Mouse (Mus musculus) gastrocnemius, adult 18-20 months (tissue): ENCODE results near the gene Med13. TPM values are rescaled to one million over a fixed set of nuclear protein-coding genes. Genes with fewer than 3 reads are reported as not detected.
A peak's percentile ranks its signal among the peaks of the same experiment; 100 is the strongest.
"Not testable (repeated sequence)": the region's sequence is repeated elsewhere in the genome, so short reads cannot be mapped to it uniquely, and the experiment has no call there.

Experiments
- DNase-seq: peaks from one replicate; pipeline ENCODE4 v3.0.0; 2021; ENCODE audit warnings: low spot score
- total RNA-seq, 2 experiments: library from RNA; stranded (reverse); gene quantifications; 2 replicates each; pipeline ENCODE4 v1.2.3; 2021

The Med13 gene
- total RNA-seq, 2 experiments from 2014 or later, result 34.1 to 36.1 TPM

- no peak for DNase-seq
These were observed 47.1 kb downstream of the Med13 start for GRCm38 (mm10) chr11:86310280-86310679.

- not testable (repeated sequence) for DNase-seq
These were observed 65.2 kb downstream of the Med13 start for GRCm38 (mm10) chr11:86292201-86292600.

GRCm38 (mm10) chr11:86291714-86292113, 65.7 kb downstream of the Med13 start:
- DNase-seq, result no peak

- no peak for DNase-seq
These were observed 71.7 kb downstream of the Med13 start for GRCm38 (mm10) chr11:86285729-86286128.

GRCm38 (mm10) chr11:86278442-86279102, 78.8 kb downstream of the Med13 start:
- no peak for DNase-seq

GRCm38 (mm10) chr11:86257460-86258076, 99.8 kb downstream of the Med13 start, which contains the start of gene Ints2:
Gene Ints2, minus strand, starts transcription at chr11:86257575.
- peak; percentile 93 for DNase-seq

GRCm38 (mm10) chr11:86257054-86257453, 100.3 kb downstream of the Med13 start:
- no peak for DNase-seq

GRCm38 (mm10) chr11:86253342-86253741, 104.1 kb downstream of the Med13 start:
- DNase-seq, result no peak

- DNase-seq, result no peak
These were observed 125.0 kb downstream of the Med13 start for GRCm38 (mm10) chr11:86232446-86232845.

- DNase-seq, result no peak
These were observed 125.5 kb downstream of the Med13 start for GRCm38 (mm10) chr11:86231781-86232350.

- no peak for DNase-seq
These were observed 130.7 kb downstream of the Med13 start for GRCm38 (mm10) chr11:86226646-86227180.

GRCm38 (mm10) chr11:86225761-86226160, 131.6 kb downstream of the Med13 start:
- no peak for DNase-seq

Other genes with a start within 250 kb of the Med13 start
- under 1 TPM; 0.05 TPM for gene Brip1, start 156.4 kb downstream of the Med13 start, total RNA-seq
- gene Ints2, start 100.0 kb downstream of the Med13 start, total RNA-seq, result 1 to 10 TPM; 3.0 to 4.3 TPM
- gene Rnft1, start 127.1 kb upstream of the Med13 start, total RNA-seq, result 10 to 100 TPM; 40.0 to 45.0 TPM
- gene Rps6kb1, start 187.2 kb upstream of the Med13 start, total RNA-seq, result 10 to 100 TPM; 19.6 to 20.1 TPM
- 1 to 10 TPM; 6.8 to 7.0 TPM for gene Tubd1, start 187.4 kb upstream of the Med13 start, total RNA-seq